8 mouse cellular contexts compared by ENCODE assay signal in the genomic region with DNA sequence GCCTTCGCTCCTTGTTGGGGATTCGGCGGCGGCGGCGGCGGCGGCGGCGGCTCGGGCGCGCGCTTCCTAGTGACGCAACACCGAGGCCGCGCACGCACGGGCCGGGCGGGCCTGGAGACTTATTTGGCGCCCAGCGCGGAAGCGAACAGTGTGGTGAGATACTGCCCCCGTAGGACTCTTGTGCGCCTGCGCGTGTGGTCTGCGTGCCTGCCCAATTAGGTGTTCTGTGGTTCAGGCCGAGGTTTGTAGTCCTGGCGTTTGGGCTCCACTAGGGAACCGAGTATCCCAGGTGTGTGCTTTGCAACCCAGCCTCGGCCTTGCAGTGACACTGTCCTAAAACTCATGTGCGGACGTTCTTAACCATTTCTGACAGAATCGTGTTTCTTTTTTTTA. TPM values are rescaled to one million over a fixed set of nuclear protein-coding genes. Genes with fewer than 3 reads are reported as not detected.
DNase-seq lines count a peak whose midpoint lies in the region; ATAC-seq lines count a peak whose summit lies in the region.
"Not testable (repeated sequence)": the region's sequence is repeated elsewhere in the genome, so short reads cannot be mapped to it uniquely, and the experiment has no call there.

A gene (minus strand): TSS at position 78 of the 393 bp plus-strand sequence.

- peak; percentile 97 for ATAC-seq in inflammation-experienced regulatory T-cells, adult 6 months
- peak; percentile 94 for ATAC-seq in megakaryocyte-erythroid progenitor cell, adult 5-6 weeks (replicated peaks; ENCODE audit: low FRiP score, low TSS enrichment, poor library complexity, severe bottlenecking)

- peak; percentile 96 to 97 for DNase-seq in adrenal gland, adult (ENCODE audit: inconsistent age in 2 of 2, low spot score in 1 of 2)
- DNase-seq in embryo, embryonic 10.5 days (ENCODE audit: low spot score) = peak; percentile 99
- DNase-seq in gastrocnemius, postnatal 14 days = peak; percentile 93
- DNase-seq in left cerebral cortex, postnatal 10 days (ENCODE audit: extremely low spot score in 1 of 2, low spot score in 2 of 2) = peak; percentile 93 to 95
- peak; percentile 90 for DNase-seq in right cerebral cortex, postnatal 25 days
- DNase-seq in yolk sac, embryonic 10.5 days (ENCODE audit: low spot score) = peak; percentile 93

- intact Hi-C loops in gastrocnemius, postnatal 14 days (cut with DNase I; ENCODE audit: low total_unique reads) = not testable (repeated sequence)
- intact Hi-C loops in left cerebral cortex, postnatal 10 days (cut with DNase I) = loop anchor here (5.0 kb wide), 1 partner anchor 101 kb away; a partner anchor contains a TSS

RNA-seq across cellular contexts. Expression of the gene that starts here (rescaled TPM):
- 1 to 10 TPM; 6.6 to 6.8 TPM for total RNA-seq in gastrocnemius, postnatal 14 days (2021)
- polyA plus RNA-seq in inflammation-experienced regulatory T-cells, adult 6 months (2017; shearing (Covaris generic)) = 10 to 100 TPM in 2 of 3 experiments, 1 to 10 TPM in 1; 9.1 to 12.8 (median 11.0) TPM
- 10 to 100 TPM; 15.5 to 17.6 TPM for total RNA-seq in left cerebral cortex, postnatal 10 days (2021)
- total RNA-seq in megakaryocyte-erythroid progenitor cell, adult 5-6 weeks (2014; fragmentation: Nextera tagmentation) = 20.7 and 21.3 TPM in 2 replicates
- total RNA-seq in megakaryocyte-erythroid progenitor cell, adult 5-6 weeks (2017) = 8.5 and 9.4 TPM in 2 replicates

Comparison
In these comparisons a context has a peak if more than half of its experiments do, and no peak if none do; other contexts are left out.
1. Peak in every context shown above with its lines: DNase-seq and ATAC-seq.